22 mouse cellular contexts compared by ENCODE assay signal in genomic region chr11:22020602-22021001, GRCm38 (mm10). TPM values are rescaled to one million over a fixed set of nuclear protein-coding genes. Genes with fewer than 3 reads are reported as not detected.
"Had no signal": no experiment of that assay in that cellular context is flagged by ENCODE, and none has a peak within 500 bp of the region (broad histone marks: within the 10 kb centered on the region; RNA-seq: fewer than 3 reads in every experiment).

No protein-coding gene starts in this region.

- H3K4me1 ChIP-seq: neural tube, embryonic 13.5 days; neural tube, embryonic 15.5 days had no signal

- DNase-seq: lung, adult 18-20 months; lung, embryonic 14.5 days; lung, postnatal 10 days; lung, postnatal 4 days; retina, postnatal 1 day; right cerebral cortex, adult 18-20 months; right cerebral cortex, postnatal 25 days; right cerebral cortex, postnatal 4 days; spleen, adult 18-20 months; thymus, adult 18-20 months; thymus, postnatal 14 days; thymus, postnatal 36 days had no signal

- H3K4me3 ChIP-seq: midbrain, embryonic 10.5 days; midbrain, embryonic 13.5 days; myocyte; neural tube, embryonic 13.5 days; neural tube, embryonic 15.5 days had no signal

- H3K27me3 ChIP-seq: neural tube, embryonic 13.5 days; neural tube, embryonic 15.5 days had no signal

- H3K4me2 ChIP-seq: lung, embryonic 14.5 days; midbrain, embryonic 13.5 days; neural tube, embryonic 13.5 days; neural tube, embryonic 15.5 days had no signal

- H3K9me3 ChIP-seq: neural tube, embryonic 13.5 days had no signal

- H3K27ac ChIP-seq: midbrain, embryonic 10.5 days; midbrain, embryonic 13.5 days; neural tube, embryonic 13.5 days; neural tube, embryonic 15.5 days had no signal

- H3K9ac ChIP-seq: lung, embryonic 14.5 days; midbrain, embryonic 13.5 days; neural tube, embryonic 13.5 days; neural tube, embryonic 15.5 days had no signal

- ATAC-seq: midbrain, embryonic 13.5 days; midbrain, embryonic 16.5 days had no signal

RNA-seq across cellular contexts. Expression of gene Otx1, which starts 17.9 kb away (rescaled TPM):
- polyA plus RNA-seq: liver, embryonic 16.5 days; neural tube, embryonic 11.5 days; neural tube, embryonic 13.5 days; neural tube, embryonic 15.5 days; small intestine, adult 2 months; thymus, postnatal 0 days had no signal
